Mouse (Mus musculus) cerebral cortex, adult 2 months (tissue): ENCODE data around the gene Gm11549.

Experiments used
- WGBS: fragments of 180-500 bp; shearing (Covaris S2); methylation state at CpG from one replicate; pipeline ENCODE4 v1.1.7; 2018; 5-methylcytosine and 5-hydroxymethylcytosine counted together

The Gm11549 gene

GRCm38 (mm10) chr3:36480486-36480885, 41.1 kb downstream of the Gm11549 start:
- 83% methylated on average over 2 of the region's 2 CpGs for WGBS

GRCm38 (mm10) chr3:36478776-36479175, 42.8 kb downstream of the Gm11549 start:
- WGBS: 47% methylated on average over 8 of the region's 8 CpGs

- 46% methylated on average over 20 of the region's 20 CpGs for WGBS
Measured at GRCm38 (mm10) chr3:36476261-36477155, 45.1 kb downstream of the Gm11549 start.

- WGBS: under 1% methylated on average over 32 of the region's 32 CpGs
Measured at GRCm38 (mm10) chr3:36475532-36476087, 46.0 kb downstream of the Gm11549 start, which contains the start of the genes Anxa5 and 1810062G17Rik. Gene Anxa5, minus strand, starts transcription at chr3:36475894. Gene 1810062G17Rik, plus strand, starts transcription at chr3:36475937.

GRCm38 (mm10) chr3:36474938-36475483, 46.6 kb downstream of the Gm11549 start:
- under 1% methylated on average over 24 of the region's 24 CpGs for WGBS

GRCm38 (mm10) chr3:36474421-36474820, 47.2 kb downstream of the Gm11549 start:
- WGBS: 57% methylated on average over 5 of the region's 5 CpGs

- WGBS: 92% methylated on average over 5 of the region's 5 CpGs
Measured at GRCm38 (mm10) chr3:36473222-36473621, 48.4 kb downstream of the Gm11549 start.

GRCm38 (mm10) chr3:36471856-36472255, 49.8 kb downstream of the Gm11549 start:
- 61% methylated on average over 4 of the region's 4 CpGs for WGBS

GRCm38 (mm10) chr3:36468871-36469270, 52.7 kb downstream of the Gm11549 start:
- 69% methylated on average over 2 of the region's 2 CpGs for WGBS

GRCm38 (mm10) chr3:36467632-36468031, 54.0 kb downstream of the Gm11549 start:
- 52% methylated on average over 7 of the region's 7 CpGs for WGBS

GRCm38 (mm10) chr3:36465538-36465937, 56.1 kb downstream of the Gm11549 start:
- WGBS: 73% methylated on average over 7 of the region's 7 CpGs
